Comparison of ENCODE assay signal across 15 mouse cellular contexts in genomic region chr1:177013313-177013712, GRCm38 (mm10).
DNase-seq lines count a peak whose midpoint lies in the region; ATAC-seq lines count a peak whose summit lies in the region.
"Had no signal": no experiment of that assay in that cellular context is flagged by ENCODE, and none has a peak within 500 bp of the region (broad histone marks: within the 10 kb centered on the region; RNA-seq: fewer than 3 reads in every experiment).

No protein-coding gene starts in this region.

- DNase-seq in heart, embryonic 10.5 days (ENCODE audit: low spot score), result peak; percentile 47
- no peak for DNase-seq in heart, postnatal 4 days
- DNase-seq in liver, result no peak
- DNase-seq in thymus, postnatal 4 days, result no peak
- DNase-seq: liver, embryonic 13.5 days; lung, postnatal 10 days; thymus, postnatal 36 days had no signal

- H3K9me3 ChIP-seq in heart, embryonic 10.5 days, result no peaks in the 10 kb centered on the region
- H3K9me3 ChIP-seq in liver, embryonic 15.5 days (replicated peaks), result no peaks in the 10 kb centered on the region
- H3K9me3 ChIP-seq in intestine, embryonic 15.5 days, result no peaks in the 10 kb centered on the region
- H3K9me3 ChIP-seq: embryonic facial prominence, embryonic 10.5 days; heart, embryonic 15.5 days; liver, embryonic 13.5 days; midbrain, embryonic 13.5 days had no signal

- peak; percentile 30; the same call in 1 of the 2 replicates for ATAC-seq in liver, embryonic 15.5 days (ENCODE audit: insufficient read depth)
- ATAC-seq in intestine, embryonic 15.5 days, result peak; percentile 64
- ATAC-seq in granulocyte monocyte progenitor cell, adult 5-6 weeks (replicated peaks; ENCODE audit: poor library complexity, severe bottlenecking), result no peak
- ATAC-seq: inflammation-experienced regulatory T-cells, adult 6 months; midbrain, embryonic 13.5 days had no signal

- WGBS in heart, embryonic 10.5 days, result 83% methylated on average over 1 of the region's 1 CpGs
- WGBS in liver, embryonic 15.5 days (ENCODE audit: insufficient replicate concordance), result 61% methylated on average over 1 of the region's 1 CpGs
- WGBS in intestine, embryonic 15.5 days, result 84% methylated on average over 1 of the region's 1 CpGs

- H3K4me3 ChIP-seq in heart, embryonic 10.5 days, result no peak overlapping the region
- H3K4me3 ChIP-seq in liver, embryonic 15.5 days (replicated peaks), result no peak overlapping the region
- H3K4me3 ChIP-seq in intestine, embryonic 15.5 days (replicated peaks), result no peak overlapping the region
- H3K4me3 ChIP-seq: embryonic facial prominence, embryonic 10.5 days; erythroblast, embryonic 14.5 days; heart, embryonic 15.5 days; liver, embryonic 13.5 days; midbrain, embryonic 13.5 days had no signal

- no peak overlapping the region for H3K9ac ChIP-seq in liver, embryonic 15.5 days
- no peak overlapping the region for H3K9ac ChIP-seq in intestine, embryonic 15.5 days
- H3K9ac ChIP-seq: heart, embryonic 15.5 days; liver, embryonic 13.5 days; midbrain, embryonic 13.5 days had no signal

- H3K4me1 ChIP-seq in heart, embryonic 10.5 days, result peaks cover 49% of the 10 kb centered on the region
- H3K4me1 ChIP-seq in liver, embryonic 15.5 days (replicated peaks), result no peaks in the 10 kb centered on the region
- H3K4me1 ChIP-seq in intestine, embryonic 15.5 days (replicated peaks), result peaks cover 7% of the 10 kb centered on the region; the same call in 1 of the 2 replicates

- no peaks in the 10 kb centered on the region for H3K27me3 ChIP-seq in heart, embryonic 10.5 days (ENCODE audit: insufficient read depth, poor library complexity, severe bottlenecking)
- no peaks in the 10 kb centered on the region for H3K27me3 ChIP-seq in liver, embryonic 15.5 days
- no peaks in the 10 kb centered on the region for H3K27me3 ChIP-seq in intestine, embryonic 15.5 days (replicated peaks)
- H3K27me3 ChIP-seq: heart, embryonic 15.5 days; liver, embryonic 13.5 days; midbrain, embryonic 13.5 days had no signal

- no peak overlapping the region for H3K4me2 ChIP-seq in liver, embryonic 15.5 days
- H3K4me2 ChIP-seq in intestine, embryonic 15.5 days (replicated peaks), result no peak overlapping the region
- H3K4me2 ChIP-seq: heart, embryonic 15.5 days; liver, embryonic 13.5 days; midbrain, embryonic 13.5 days had no signal

- no peak overlapping the region for H3K27ac ChIP-seq in heart, embryonic 10.5 days
- H3K27ac ChIP-seq in liver, embryonic 15.5 days (replicated peaks), result no peak overlapping the region
- H3K27ac ChIP-seq in intestine, embryonic 15.5 days, result no peak overlapping the region
- H3K27ac ChIP-seq: liver, embryonic 13.5 days had no signal

- no peaks in the 10 kb centered on the region for H3K36me3 ChIP-seq in heart, embryonic 10.5 days
- no peaks in the 10 kb centered on the region for H3K36me3 ChIP-seq in liver, embryonic 15.5 days (replicated peaks)
- H3K36me3 ChIP-seq in intestine, embryonic 15.5 days, result no peaks in the 10 kb centered on the region
- H3K36me3 ChIP-seq: heart, embryonic 15.5 days; liver, embryonic 13.5 days; midbrain, embryonic 13.5 days had no signal
